Mouse (Mus musculus): ENCODE data around the gene Gabarapl2.
A peak's percentile ranks its signal among the peaks of the same experiment; 100 is the strongest.

The Gabarapl2 gene

DNA sequence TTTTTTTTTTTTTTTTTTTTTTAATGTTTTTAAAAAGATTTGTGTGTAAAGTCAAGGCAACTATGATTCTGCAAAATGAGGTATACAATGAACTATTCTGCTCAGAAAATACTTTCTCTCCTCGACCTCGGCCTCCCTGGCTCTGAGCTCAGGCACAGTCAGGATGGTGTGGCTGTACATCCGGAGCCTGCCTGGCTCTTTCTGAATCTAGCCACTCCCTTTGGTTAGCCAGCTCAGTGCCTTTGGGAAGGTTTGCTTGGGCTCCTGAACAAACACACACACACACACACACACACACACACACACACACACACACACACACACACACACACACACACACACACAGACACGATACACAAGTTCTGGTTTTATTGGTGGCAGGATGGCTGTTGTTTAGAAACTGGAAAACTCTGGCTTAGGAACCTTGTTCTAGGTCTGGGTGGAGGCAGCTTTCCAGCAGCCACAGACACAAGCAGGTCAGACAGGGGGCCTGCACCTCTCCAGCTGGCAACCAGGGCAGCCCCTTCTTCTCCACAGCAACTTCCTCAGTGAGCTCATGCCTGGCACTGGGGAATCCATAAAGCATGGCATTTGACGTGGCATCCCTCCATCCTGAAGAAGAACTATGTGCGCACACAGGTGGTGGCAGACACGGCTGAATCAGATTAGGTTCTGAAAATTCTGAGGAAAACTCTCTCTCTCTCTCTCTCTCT, 24.5 kb downstream of the Gabarapl2 start:
- no peak for DNase-seq (ENCODE audit: extremely low spot score, low spot score)

DNA sequence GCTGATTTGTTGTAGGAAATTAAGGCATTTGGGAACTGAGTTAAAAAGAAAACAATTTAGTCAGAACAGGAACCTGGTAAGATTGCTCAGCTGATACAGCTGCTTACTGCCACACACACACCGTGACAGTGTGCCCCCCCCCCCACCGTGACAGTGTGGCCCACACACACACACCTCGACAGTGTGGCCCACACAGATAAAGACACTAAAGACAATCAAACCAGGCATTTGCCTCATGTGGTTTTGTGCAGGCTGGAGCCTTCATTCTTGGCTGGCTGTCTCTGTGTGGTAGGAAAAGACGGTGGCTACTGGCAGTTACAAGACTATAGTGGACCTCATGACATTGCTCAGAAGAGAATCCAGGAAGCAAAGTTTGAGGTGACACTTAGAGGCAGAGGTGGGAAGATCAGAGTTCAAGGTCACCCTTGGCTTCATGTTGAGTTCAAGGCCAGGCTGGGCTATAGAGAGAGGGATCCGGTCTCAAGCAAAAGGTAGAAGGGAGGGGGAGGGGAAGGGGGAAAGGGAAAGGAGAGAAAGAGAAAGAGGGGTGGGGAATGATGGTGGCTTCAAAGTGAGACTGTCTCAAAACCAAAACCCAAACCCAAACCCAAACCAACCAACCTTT, 26.9 kb downstream of the Gabarapl2 start:
- no peak for DNase-seq (ENCODE audit: extremely low spot score, low spot score)

DNA sequence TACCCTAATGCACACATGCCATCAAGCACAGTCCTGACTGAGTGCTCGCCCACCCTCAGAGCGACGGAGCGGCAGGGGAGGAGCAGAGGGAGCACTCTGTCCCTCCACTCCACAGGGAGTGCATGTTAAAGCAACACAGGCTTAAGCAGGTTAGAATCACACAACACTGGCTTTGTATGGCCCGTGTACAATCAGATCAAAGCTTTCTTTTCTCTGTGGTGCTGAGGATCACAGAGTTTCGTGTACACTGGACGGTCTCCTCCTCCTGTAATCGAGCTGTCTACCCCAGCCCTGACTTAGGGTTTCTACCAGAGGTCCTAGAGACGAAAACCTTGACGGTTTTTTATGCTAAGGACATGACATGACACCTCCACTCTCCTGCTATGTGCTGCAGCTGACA, 28.0 kb downstream of the Gabarapl2 start:
- no peak for DNase-seq (ENCODE audit: extremely low spot score, low spot score)

DNA sequence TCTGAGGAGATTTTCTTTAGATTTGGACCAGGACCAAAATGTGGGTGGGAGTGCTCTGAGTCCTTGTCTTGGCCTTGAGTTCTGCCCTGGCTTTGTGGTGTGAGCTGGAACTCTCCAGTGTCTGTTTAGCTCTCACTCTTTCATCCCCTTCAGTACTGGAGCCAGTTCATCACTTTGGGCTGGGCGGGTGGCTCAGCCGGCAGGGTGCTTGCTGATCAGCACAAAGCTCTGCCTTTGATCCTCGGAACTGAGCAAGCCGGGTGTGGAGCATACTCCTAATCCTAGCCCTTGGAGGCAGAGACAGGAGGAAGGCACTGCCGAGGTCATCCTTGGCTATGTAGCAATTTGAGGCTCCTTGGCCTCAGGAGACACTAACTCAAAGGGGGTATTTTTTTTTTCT, 28.5 kb downstream of the Gabarapl2 start:
- DNase-seq (ENCODE audit: extremely low spot score, low spot score) = no peak

DNA sequence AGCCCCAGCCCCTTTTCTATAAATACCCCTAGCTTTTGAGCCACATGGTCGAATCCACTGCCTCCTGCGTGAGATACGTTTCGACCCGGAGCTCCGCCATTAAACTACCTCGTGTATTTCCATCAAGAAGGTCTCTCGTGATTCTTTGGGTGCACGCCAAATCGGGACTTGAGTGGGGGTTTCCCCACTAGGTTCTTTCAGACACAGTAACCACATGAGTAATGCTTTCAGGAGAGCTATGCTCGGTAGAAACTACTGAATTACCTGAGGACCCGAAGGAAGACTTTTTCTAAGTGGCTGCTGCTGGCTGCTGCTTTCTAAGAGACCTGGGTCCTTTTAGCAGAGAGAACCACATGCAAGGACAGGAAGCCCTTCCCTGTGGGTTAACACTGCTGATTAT, 33.6 kb downstream of the Gabarapl2 start:
- no peak for DNase-seq (ENCODE audit: extremely low spot score, low spot score)

DNA sequence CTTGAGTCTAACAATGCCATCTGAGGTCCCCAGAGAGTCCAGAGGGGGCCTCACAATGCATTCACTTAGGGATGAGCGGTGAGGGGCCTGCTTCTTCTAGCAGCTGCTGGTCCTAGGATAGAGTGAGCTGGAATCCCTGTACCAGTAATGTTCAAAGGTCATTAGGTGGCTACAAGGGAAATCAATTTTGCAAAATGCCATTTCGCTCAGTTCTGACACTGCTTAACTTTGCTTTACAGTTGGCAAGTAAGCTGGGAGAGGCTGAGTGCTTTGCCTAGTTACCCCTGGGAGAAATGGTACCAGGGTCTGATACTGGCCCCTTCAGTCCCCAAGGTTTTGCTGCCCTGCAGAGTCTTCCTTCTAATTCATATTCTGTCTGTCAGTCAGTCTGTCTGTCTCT, 35.2 kb downstream of the Gabarapl2 start:
- DNase-seq (ENCODE audit: extremely low spot score, low spot score) = no peak

DNA sequence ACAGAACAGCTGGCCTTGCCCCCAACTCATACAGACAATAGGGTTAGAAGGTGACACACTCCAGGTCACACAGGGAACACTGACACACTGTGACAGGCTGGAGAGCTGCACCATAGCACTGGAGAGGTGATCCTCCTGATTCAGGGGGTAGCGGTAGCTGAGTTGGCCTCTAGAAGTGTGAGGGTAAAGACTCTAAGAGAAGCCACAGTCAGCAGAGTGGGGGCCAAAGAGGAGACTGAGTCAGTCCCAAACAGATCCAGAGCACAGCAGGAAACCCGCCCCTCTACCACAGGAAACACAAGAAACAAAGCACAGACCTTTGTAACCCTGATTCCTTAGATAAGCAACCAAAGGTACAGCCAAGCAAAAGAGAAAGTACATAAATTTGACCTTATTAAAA, 35.8 kb downstream of the Gabarapl2 start:
- DNase-seq (ENCODE audit: extremely low spot score, low spot score) = no peak

DNA sequence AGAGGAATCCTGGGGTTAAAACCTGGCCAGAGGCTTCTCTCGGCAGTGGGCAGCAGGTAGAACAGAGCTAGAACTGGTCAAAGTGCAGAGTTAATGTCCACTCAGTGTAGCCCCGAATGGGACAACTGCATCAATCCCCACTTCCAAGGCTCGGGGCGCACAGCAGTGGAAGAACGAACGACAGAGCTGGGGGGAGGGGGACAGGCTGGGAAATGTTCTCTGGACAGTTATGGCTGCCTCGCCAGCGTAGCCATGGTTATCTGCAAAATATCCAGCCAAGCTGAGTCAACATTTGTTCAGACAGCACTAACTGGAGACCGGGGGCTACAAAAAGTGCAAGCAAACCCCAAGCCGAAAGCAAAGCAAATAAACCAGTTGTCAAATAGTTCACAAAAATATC, 37.6 kb downstream of the Gabarapl2 start:
- DNase-seq (ENCODE audit: extremely low spot score, low spot score) = no peak

DNA sequence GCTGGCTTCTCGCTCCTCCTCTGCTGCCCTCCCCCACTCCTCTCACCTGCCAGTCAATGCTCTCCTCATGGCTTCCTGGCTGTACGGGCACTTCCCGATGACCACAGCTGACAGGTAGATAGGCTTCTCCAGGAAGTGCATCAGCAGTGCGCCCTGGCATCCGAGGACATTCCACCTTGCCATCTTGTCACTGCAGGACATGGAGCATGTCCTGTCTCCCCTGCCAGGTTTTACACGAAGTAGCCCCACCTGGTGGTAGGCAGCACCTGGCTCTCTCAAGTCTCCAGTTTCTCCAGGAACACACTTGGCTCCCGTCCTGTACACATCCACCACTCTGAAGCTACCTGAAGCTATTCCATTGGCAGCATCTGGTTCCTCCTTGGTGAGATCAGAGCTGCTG, 41.6 kb downstream of the Gabarapl2 start:
- no peak for DNase-seq (ENCODE audit: extremely low spot score, low spot score)

DNA sequence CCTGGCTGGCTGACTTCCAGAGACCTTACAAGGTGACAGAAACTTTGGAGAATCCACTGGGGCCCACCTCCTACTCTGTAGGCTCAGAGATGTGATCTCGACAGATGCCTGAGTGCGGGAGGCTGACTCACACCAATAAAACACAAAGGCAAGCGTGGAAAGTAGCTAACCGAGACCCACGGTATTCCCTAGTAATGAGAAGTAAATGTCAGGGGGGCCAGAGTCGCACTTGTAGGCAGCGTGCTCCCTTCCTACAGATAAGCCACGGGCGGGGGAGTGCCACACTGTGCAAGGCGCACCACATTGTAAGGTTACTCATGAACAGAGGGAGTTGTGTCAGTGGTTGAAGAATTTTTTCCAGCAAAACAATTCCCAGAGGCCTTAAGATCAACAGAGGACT, 44.0 kb downstream of the Gabarapl2 start:
- DNase-seq (ENCODE audit: extremely low spot score, low spot score) = no peak

DNA sequence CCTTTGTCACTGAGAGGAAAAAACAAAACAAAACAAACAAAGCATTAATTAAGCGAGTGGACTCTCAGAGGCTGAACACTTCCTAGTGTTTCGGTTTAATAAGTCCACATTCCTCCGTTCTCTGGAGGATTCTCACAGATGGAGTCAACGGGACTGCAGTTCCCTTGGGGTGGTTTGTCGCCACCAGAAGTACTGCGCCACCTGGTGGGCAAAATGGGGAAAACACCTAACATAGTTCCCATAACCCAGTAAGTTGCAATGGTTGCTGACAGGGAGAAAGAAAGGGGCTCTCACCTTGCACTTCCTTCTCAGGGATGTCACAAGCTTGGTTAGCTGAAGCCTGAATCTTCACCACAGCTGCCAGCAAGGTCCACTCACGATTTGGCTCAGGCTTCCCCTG, 49.4 kb downstream of the Gabarapl2 start:
- DNase-seq (ENCODE audit: extremely low spot score, low spot score) = peak; percentile 81

DNA sequence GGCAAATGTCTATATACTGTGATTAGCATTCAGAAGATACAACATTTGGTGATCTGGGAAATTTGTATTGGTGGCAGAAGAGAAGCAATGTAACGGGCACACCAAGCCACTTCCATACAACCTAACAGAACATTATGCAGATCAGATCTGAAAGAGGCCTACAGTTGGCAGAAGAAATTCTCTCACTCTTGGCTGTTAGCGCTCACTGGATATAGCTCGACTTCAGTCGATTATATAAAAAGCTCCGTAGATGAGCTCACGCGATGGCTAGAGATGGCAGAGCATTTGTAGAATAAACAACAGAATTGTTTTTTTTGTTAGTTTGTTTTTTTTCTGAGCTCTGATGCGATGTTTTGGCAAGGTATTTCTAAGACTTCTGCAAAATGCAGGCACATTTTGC, 50.8 kb downstream of the Gabarapl2 start:
- no peak for DNase-seq (ENCODE audit: extremely low spot score, low spot score)

DNA sequence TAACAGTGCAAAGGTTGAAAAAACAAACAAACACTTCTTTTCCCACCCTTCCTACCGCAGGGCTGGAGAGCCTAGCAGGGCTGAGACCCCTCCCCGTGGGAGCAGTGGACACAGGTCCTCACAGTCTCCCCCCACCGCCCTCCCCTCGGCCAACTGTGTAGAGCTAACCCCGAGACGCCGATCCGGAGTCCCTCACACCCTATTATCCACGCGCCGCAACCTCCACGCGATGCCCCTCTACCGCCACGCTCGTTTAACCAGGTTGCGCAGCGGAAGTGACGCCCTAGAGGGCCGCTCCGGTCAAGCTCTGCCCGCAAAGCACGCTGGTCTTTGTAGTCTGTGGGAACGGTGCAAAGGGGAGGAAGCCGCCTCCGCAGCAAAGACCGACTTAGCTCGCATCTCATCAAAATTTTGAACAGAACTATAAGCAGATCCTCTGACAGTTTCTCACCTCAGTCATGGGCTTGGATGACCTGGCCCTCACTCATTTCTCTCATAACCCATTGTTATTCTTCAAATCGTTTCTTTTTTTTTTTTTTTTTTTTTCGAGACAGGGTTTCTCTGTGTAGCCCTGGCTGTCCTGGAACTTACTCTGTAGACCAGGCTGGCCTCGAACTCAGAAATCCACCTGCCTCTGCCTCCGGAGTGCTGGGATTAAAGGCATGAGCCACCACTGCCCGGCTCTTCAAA, 51.7 kb downstream of the Gabarapl2 start, which contains the start of gene Adat1:
Gene Adat1, minus strand, starts transcription at position 290 of the 690 bp plus-strand sequence.
- DNase-seq (ENCODE audit: extremely low spot score, low spot score) = peak; percentile 86

DNA sequence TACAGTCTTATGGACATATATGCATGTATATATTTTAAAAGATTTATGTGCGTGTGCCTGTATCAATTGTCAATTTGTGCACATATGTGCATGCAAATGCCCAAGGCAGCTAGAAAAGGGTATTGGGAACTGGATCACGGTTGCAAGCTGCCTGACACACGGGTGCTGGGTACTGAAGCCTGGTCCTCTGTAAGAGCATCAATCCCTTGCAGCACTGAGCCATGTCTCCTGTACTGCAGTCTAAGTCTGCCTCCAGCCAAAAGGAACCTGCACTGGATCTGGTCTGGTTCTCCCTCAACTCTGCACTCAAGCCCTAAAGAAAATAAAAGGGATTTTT, 52.2 kb downstream of the Gabarapl2 start:
- no peak for DNase-seq (ENCODE audit: extremely low spot score, low spot score)

All from neural tube, embryonic 10.5 days (tissue).